Mouse (Mus musculus): ENCODE measurements at regions not wholly inside any gene's neighbourhood (a gene's known extent, or its start where the extent isn't known, plus 50 kb on each side); places are given as distances from the start of the nearest gene placed in this dataset.

GRCm38 (mm10) chr3:137105930-137106329, 234.9 kb upstream of the Emcn start:
- no peak for DNase-seq

GRCm38 (mm10) chr3:137108197-137108596, 232.7 kb upstream of the Emcn start:
- DNase-seq: no peak

GRCm38 (mm10) chr3:137109786-137110185, 231.1 kb upstream of the Emcn start:
- no peak for DNase-seq

GRCm38 (mm10) chr3:137110485-137110884, 230.4 kb upstream of the Emcn start:
- no peak for DNase-seq

GRCm38 (mm10) chr3:137129967-137130366, 210.9 kb upstream of the Emcn start:
- DNase-seq: no peak

- DNase-seq: no peak
Measured at GRCm38 (mm10) chr3:137142041-137142440, 198.8 kb upstream of the Emcn start.

GRCm38 (mm10) chr3:137146062-137146461, 194.8 kb upstream of the Emcn start:
- DNase-seq: no peak

GRCm38 (mm10) chr3:137147405-137147804, 193.5 kb upstream of the Emcn start:
- no peak for DNase-seq

GRCm38 (mm10) chr3:137150414-137151010, 190.4 kb upstream of the Emcn start:
- peak; percentile 68 to 81 for DNase-seq

GRCm38 (mm10) chr3:137151431-137151830, 189.4 kb upstream of the Emcn start:
- DNase-seq: no peak

- DNase-seq: peak; percentile 20 to 34
Measured at GRCm38 (mm10) chr3:137153234-137153633, 187.6 kb upstream of the Emcn start.

GRCm38 (mm10) chr3:137154200-137155042, 186.4 kb upstream of the Emcn start:
- no peak for DNase-seq

- no peak for DNase-seq
Measured at GRCm38 (mm10) chr3:137155043-137155404, 185.8 kb upstream of the Emcn start.

GRCm38 (mm10) chr3:137156250-137156975, 184.5 kb upstream of the Emcn start:
- DNase-seq: no peak

GRCm38 (mm10) chr3:137189035-137189434, 151.8 kb upstream of the Emcn start:
- no peak for DNase-seq

GRCm38 (mm10) chr3:137190489-137190888, 150.4 kb upstream of the Emcn start:
- DNase-seq: no peak

GRCm38 (mm10) chr3:137191009-137191408, 149.9 kb upstream of the Emcn start:
- DNase-seq: no peak

- no peak for DNase-seq
Measured at GRCm38 (mm10) chr3:137193873-137194272, 147.0 kb upstream of the Emcn start.

GRCm38 (mm10) chr3:137211667-137212066, 129.2 kb upstream of the Emcn start:
- no peak for DNase-seq

- DNase-seq: no peak
Measured at GRCm38 (mm10) chr3:137216036-137216435, 124.8 kb upstream of the Emcn start.

GRCm38 (mm10) chr3:137217245-137217644, 123.6 kb upstream of the Emcn start:
- no peak for DNase-seq

GRCm38 (mm10) chr3:137217926-137218325, 122.9 kb upstream of the Emcn start:
- DNase-seq: no peak

GRCm38 (mm10) chr3:137226151-137226550, 114.7 kb upstream of the Emcn start:
- DNase-seq: no peak

Measured in lung, postnatal 4 days (tissue).